Mouse (Mus musculus) hindbrain, embryonic 16.5 days (tissue): ENCODE measurements around the gene Donson. TPM values are rescaled to one million over a fixed set of nuclear protein-coding genes. Genes with fewer than 3 reads are reported as not detected.

ENCODE experiments used
- ATAC-seq: fragments of 200-750 bp; cut with Nextera tagmentation; 2 replicates; pipeline ENCODE4 v1.8.0; 2017; ENCODE audit warnings: moderate TSS enrichment, moderate library complexity
- H3K27ac ChIP-seq: fragments of 300-500 bp; sonication (generic); 2 replicates; pipeline ENCODE4 v1.5.1; 2014; ENCODE audit warnings: low read depth, mild to moderate bottlenecking, control low read depth, low read length, moderate library complexity
- H3K27me3 ChIP-seq: fragments of 300-500 bp; sonication (generic); replicated peaks from 2 replicates; pipeline ENCODE4 v1.6.1; 2014; ENCODE audit warnings: low read length; ENCODE audit not compliant: control insufficient read depth, insufficient read depth
- H3K36me3 ChIP-seq: fragments of 300-500 bp; sonication (generic); 2 replicates; pipeline ENCODE4 v1.6.1; 2014; ENCODE audit warnings: mild to moderate bottlenecking, low read length, moderate library complexity, mixed read lengths; ENCODE audit not compliant: control insufficient read depth, insufficient read depth
- H3K4me1 ChIP-seq: fragments of 300-500 bp; sonication (generic); 2 replicates; pipeline ENCODE4 v1.6.1; 2014; ENCODE audit warnings: low read depth, low read length; ENCODE audit not compliant: control insufficient read depth, insufficient read depth
- H3K4me2 ChIP-seq: fragments of 300-500 bp; sonication (generic); 2 replicates; pipeline ENCODE4 v1.6.1; 2014; ENCODE audit warnings: mild to moderate bottlenecking, low read length, control low read depth, moderate library complexity
- H3K4me3 ChIP-seq: fragments of 300-500 bp; sonication (generic); 2 replicates; pipeline ENCODE4 v1.5.1; 2014; ENCODE audit warnings: mild to moderate bottlenecking, low read length, control low read depth, moderate library complexity
- H3K9ac ChIP-seq: fragments of 300-500 bp; sonication (generic); 2 replicates; pipeline ENCODE4 v1.6.1; 2014; ENCODE audit warnings: low read depth, mild to moderate bottlenecking, control low read depth, low read length, moderate library complexity
- H3K9me3 ChIP-seq: fragments of 300-500 bp; sonication (generic); 2 replicates; pipeline ENCODE4 v1.6.1; 2014; ENCODE audit warnings: mild to moderate bottlenecking, low read length, moderate library complexity; ENCODE audit not compliant: control insufficient read depth
- WGBS: fragments of 180-500 bp; shearing (Covaris S2); extraction: QIAGEN DNeasy Blood & Tissue Kit; methylation state at CpG from one replicate; pipeline ENCODE4 v1.1.7; 2014; 5-methylcytosine and 5-hydroxymethylcytosine counted together
- polyA plus RNA-seq: library from polyadenylated mRNA; unstranded; fragments of >200 nt; fragmentation: Nextera tagmentation; extraction: Ambion mirVana; gene quantifications from 2 replicates; pipeline ENCODE4 v1.2.1, GENCODE M21; 2015

Donson gene
- polyA plus RNA-seq, 1 experiment from 2014 or later = 19.4 TPM

DNA sequence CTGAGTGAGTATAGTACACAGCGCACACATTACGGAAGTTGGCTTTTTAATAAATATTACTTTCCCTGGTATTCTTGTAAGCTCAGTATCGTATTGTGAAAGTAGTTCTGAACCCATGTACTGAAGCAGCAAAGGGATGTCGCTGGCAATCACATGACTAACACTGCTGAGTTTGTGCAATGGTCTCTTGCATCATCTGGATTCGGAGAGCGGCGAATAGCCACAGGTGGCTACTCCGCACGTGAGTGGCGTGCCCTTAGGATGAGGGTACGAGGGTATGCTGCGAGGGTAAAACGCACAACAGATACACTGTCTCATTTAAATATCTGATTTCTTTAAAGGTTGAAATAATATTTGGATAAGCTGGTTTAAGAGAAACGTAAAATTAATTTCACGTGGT, 38.9 kb upstream of the Donson start:
- Histone ChIP-seq H3K9me3 (no peaks in the 10 kb centered on the region), H3K4me2 (peak overlapping the region; percentile 64), H3K27ac (no peak overlapping the region; the same call in 1 of the 2 replicates), H3K27me3 (no peaks in the 10 kb centered on the region), H3K4me1 (peaks cover 26% of the 10 kb centered on the region), H3K36me3 (no peaks in the 10 kb centered on the region), H3K9ac (no peak overlapping the region; the same call in 1 of the 2 replicates), H3K4me3 (peak overlapping the region; percentile 94)
- ATAC-seq = no peak
- WGBS = 88% methylated on average over 15 of the region's 15 CpGs

DNA sequence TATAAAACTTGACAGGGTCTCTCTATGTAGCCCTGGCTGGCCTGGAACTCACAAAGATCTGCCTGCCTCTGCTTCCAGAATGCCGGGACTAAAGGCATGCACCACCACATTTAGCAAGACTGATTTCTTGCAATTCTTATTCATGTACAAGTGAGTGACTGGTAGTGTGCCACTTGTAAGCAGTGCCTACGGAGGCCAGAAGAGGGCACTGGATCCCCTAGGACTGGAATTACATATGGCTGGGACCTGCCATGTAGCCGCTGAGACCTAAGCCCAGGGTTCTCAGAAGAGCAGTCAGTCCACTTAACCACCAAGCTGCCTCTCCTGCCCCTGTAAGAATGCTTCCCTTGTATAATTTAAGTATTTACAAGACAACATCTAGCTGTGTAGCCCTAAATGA, 35.7 kb upstream of the Donson start:
- no peak for ATAC-seq
- no peaks in the 10 kb centered on the region for H3K27me3 ChIP-seq
- H3K4me3 ChIP-seq = no peak overlapping the region
- no peak overlapping the region for H3K9ac ChIP-seq
- H3K4me2 ChIP-seq = no peak overlapping the region
- H3K4me1 ChIP-seq = peaks cover 13% of the 10 kb centered on the region
- no peaks in the 10 kb centered on the region for H3K9me3 ChIP-seq
- WGBS = 35% methylated on average over 3 of the region's 3 CpGs
- 0 out of 2 replicates have a peak, but pooled peaks cover 3% of the 10 kb centered on the region for H3K36me3 ChIP-seq
- H3K27ac ChIP-seq = no peak overlapping the region

DNA sequence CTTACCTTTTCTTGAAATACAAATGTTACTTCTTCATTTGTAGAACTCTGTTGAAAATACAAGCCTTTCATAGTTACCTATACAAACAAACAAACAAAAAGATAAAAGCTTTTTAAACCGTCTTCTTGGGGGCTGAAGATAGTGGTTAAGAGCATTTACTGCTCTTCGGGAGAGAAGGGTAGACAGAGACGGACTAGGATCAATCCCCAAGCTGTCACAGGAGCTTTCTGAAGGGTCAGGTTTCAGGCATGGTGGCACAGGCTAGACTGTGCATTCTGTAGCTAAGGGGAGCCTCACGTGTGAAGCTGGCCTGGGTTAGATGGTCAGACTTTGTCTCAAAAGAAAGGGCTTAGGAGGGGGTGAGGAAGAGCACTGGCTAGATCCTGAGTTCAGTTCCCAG, 28.8 kb upstream of the Donson start:
- Histone ChIP-seq H3K9ac (no peak overlapping the region), H3K27me3 (no peaks in the 10 kb centered on the region), H3K36me3 (peaks cover 12% of the 10 kb centered on the region; the same call in 1 of the 2 replicates), H3K4me1 (no peaks in the 10 kb centered on the region), H3K9me3 (no peaks in the 10 kb centered on the region), H3K4me3 (no peak overlapping the region), H3K27ac (no peak overlapping the region), H3K4me2 (no peak overlapping the region)
- no peak for ATAC-seq
- WGBS = 90% methylated on average over 4 of the region's 4 CpGs

DNA sequence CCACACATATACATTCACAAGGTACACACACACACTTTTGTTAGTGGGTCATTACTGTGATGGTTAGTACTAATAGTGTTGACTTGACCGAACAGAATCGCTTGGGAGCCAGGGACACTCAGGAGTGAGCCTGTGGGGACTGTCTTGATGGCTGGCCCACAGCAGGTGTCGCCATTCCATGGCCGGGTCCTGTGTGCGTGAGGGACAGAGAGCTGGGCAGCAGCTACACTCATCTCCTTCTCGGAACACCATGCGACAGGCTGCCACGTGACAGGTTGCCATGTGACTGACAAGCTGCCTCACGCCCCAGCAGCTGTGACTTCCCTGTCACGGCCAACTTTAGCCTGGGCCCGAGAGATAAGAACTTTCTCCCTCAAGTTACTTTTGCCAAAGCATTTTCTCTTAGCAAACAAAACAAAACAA, 28.4 kb upstream of the Donson start:
- Histone ChIP-seq H3K9ac (no peak overlapping the region), H3K36me3 (peaks cover 12% of the 10 kb centered on the region; the same call in 1 of the 2 replicates), H3K4me1 (no peaks in the 10 kb centered on the region), H3K9me3 (no peaks in the 10 kb centered on the region), H3K4me2 (no peak overlapping the region), H3K27ac (no peak overlapping the region), H3K27me3 (no peaks in the 10 kb centered on the region), H3K4me3 (no peak overlapping the region)
- WGBS = 85% methylated on average over 11 of the region's 11 CpGs
- ATAC-seq = no peak

DNA sequence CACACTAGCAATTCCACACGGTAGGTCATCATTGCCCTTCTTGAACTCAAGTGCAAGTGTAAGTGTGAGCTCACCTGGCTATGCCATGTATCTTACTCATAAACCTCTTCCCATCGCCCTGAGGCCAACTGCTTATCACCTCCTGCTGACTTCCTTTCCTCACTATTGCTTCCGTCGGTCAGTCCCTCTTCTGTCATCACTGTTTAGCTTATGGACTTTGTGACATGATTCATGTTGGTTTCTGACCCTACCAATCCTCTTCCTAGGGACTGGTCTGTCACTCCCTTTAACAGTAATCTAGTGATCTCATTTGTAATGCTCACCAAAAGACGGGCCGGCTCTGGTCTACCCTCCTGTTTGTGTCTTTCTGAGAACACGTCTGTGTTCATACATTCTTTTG, 21.7 kb upstream of the Donson start:
- no peak for ATAC-seq

DNA sequence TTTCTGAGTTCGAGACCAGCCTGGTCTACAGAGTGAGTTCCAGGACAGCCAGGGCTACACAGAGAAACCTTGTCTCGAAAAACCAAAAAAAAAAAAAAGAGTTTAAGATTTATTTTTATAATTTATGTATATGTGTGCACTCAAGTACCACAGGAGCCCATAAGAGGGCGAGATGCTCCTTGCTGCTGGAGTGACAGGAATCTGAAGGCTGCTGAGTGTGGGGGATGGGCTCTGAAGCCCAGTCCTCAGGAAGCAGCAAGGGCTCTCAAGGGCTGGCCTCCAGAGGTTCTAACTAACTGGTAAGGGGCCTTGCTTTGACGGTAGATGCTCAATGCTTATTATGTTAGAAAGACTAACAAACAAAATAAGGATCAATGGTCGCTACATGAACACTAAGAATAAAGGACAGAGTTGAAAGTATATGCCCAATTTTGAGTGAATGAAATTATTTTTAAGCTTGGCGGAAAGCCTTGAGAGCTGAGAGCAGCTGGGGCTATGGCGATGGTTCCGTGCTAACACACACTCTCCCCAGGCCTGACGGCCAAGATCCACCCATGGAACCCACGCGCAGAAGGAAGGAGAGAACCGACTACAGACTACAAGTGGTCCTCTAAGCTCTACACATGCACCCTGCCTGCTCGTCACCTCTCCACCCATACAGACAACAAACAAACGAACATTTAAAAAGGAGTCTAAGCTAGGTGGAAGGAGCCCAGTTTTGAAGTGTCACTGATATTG, 16.2 kb upstream of the Donson start:
- Histone ChIP-seq H3K9ac (no peak overlapping the region), H3K4me1 (no peaks in the 10 kb centered on the region), H3K27me3 (no peaks in the 10 kb centered on the region), H3K4me2 (no peak overlapping the region), H3K36me3 (peaks cover 30% of the 10 kb centered on the region), H3K9me3 (no peaks in the 10 kb centered on the region), H3K4me3 (no peak overlapping the region), H3K27ac (no peak overlapping the region)
- no peak for ATAC-seq
- 84% methylated on average over 14 of the region's 14 CpGs for WGBS

More for the DNA sequence above, 21.7 kb upstream of the Donson start:
- Histone ChIP-seq H3K4me2 (no peak overlapping the region), H3K27ac (no peak overlapping the region), H3K4me3 (no peak overlapping the region), H3K27me3 (no peaks in the 10 kb centered on the region), H3K4me1 (no peaks in the 10 kb centered on the region), H3K9me3 (no peaks in the 10 kb centered on the region), H3K36me3 (peaks cover 18% of the 10 kb centered on the region), H3K9ac (no peak overlapping the region)
- 91% methylated on average over 7 of the region's 7 CpGs for WGBS

DNA sequence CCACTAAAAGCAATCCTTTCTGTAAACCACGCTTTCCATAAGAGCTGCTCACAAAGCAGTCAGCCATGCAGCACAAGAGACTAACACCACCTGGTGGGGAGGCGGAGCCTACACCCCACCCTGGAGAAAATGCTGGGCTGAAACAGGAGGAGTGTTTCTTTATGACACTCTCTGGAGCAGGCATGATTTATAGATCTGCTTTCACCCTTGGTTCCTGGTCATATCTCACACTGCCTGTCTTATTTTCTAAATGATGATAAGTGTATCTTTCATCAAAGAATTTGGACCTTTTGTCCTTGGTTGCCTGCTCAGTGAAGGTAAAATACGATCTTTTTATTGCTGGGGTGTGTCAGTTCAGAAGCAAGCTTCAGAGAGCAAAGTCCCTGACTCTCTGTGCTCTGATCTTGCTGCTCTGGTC, 14.2 kb upstream of the Donson start:
- H3K4me1 ChIP-seq = no peaks in the 10 kb centered on the region
- H3K27ac ChIP-seq = no peak overlapping the region
- ATAC-seq = 0 out of 2 replicates have a peak, but pooled peaks have one; percentile 40
- H3K4me3 ChIP-seq = no peak overlapping the region
- no peaks in the 10 kb centered on the region for H3K9me3 ChIP-seq
- peaks cover 36% of the 10 kb centered on the region for H3K36me3 ChIP-seq
- no peak overlapping the region for H3K9ac ChIP-seq
- H3K27me3 ChIP-seq = no peaks in the 10 kb centered on the region
- 52% methylated on average over 3 of the region's 3 CpGs for WGBS
- no peak overlapping the region for H3K4me2 ChIP-seq

DNA sequence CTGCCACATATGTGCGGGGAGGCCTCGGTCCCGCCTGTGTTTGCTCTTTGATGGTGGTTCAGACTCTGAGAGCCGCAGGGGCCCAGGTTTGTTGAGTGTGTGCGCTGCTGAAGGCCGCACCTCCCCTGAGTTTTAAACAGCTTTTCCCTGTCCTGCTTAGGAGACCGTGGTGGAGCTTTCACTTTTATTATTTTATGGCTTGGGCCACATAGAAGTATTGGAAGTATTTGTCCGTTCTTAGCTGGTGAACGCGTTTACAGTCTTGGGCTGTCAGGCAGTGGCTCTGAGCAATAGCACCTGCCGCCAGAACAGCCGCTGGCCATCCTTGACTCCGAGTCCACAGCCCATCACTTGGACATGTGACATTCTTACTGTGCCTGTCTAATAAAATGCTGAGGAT, 13.3 kb upstream of the Donson start:
- no peak for ATAC-seq
- Histone ChIP-seq H3K27me3 (no peaks in the 10 kb centered on the region), H3K9me3 (no peaks in the 10 kb centered on the region), H3K9ac (no peak overlapping the region), H3K4me1 (no peaks in the 10 kb centered on the region), H3K4me3 (no peak overlapping the region), H3K36me3 (peaks cover 38% of the 10 kb centered on the region), H3K27ac (no peak overlapping the region), H3K4me2 (no peak overlapping the region)
- 86% methylated on average over 13 of the region's 13 CpGs for WGBS

DNA sequence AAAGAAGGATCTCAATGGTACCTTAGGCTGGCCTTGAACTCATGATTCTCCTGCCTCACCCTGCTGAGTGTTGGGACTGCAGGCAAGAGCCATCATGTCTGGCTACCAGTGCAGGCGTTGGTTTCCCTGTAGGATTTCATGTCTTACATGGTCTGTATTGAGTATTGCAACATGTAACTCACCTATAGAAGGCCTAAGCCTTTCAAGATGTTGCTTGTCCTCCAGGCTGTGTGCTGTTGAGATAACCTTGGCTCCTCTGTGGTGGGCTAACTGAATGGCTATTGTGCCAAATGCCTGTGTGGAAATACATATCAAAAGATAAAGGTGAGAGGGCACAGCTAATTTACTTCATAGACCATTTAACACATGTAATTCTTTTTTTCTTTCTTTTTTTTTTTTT, 10.4 kb upstream of the Donson start:
- 88% methylated on average over 1 of the region's 1 CpGs for WGBS
- Histone ChIP-seq H3K4me1 (no peaks in the 10 kb centered on the region; the same call in 1 of the 2 replicates), H3K36me3 (peaks cover 29% of the 10 kb centered on the region)

More for the DNA sequence above, 10.4 kb upstream of the Donson start:
- no peak overlapping the region for H3K4me3 ChIP-seq
- ATAC-seq = no peak
- H3K27ac ChIP-seq = no peak overlapping the region
- no peaks in the 10 kb centered on the region for H3K9me3 ChIP-seq
- no peaks in the 10 kb centered on the region for H3K27me3 ChIP-seq
- no peak overlapping the region for H3K9ac ChIP-seq
- no peak overlapping the region for H3K4me2 ChIP-seq
